Mouse (Mus musculus) kidney, embryonic 16.5 days (tissue): ENCODE measurements around the gene Flot2. TPM values are rescaled to one million over a fixed set of nuclear protein-coding genes. Genes with fewer than 3 reads are reported as not detected.

Source experiments
- ATAC-seq: fragments of 200-750 bp; cut with Nextera tagmentation; 2 replicates; pipeline ENCODE4 v1.8.0; 2017; ENCODE audit warnings: moderate TSS enrichment; ENCODE audit not compliant: low FRiP score, low TSS enrichment
- H3K27ac ChIP-seq: fragments of 300-500 bp; sonication (generic); 2 replicates; pipeline ENCODE4 v1.5.1; 2014; ENCODE audit warnings: low read length
- H3K27me3 ChIP-seq: fragments of 300-500 bp; sonication (generic); 2 replicates; pipeline ENCODE4 v1.6.1; 2014; ENCODE audit warnings: low read length, control low read depth, mixed read lengths; ENCODE audit not compliant: insufficient read depth
- H3K36me3 ChIP-seq: fragments of 300-500 bp; sonication (generic); 2 replicates; pipeline ENCODE4 v1.6.1; 2014; ENCODE audit warnings: low read length, control low read depth, mixed read lengths; ENCODE audit not compliant: insufficient read depth
- H3K4me1 ChIP-seq: fragments of 300-500 bp; sonication (generic); 2 replicates; pipeline ENCODE4 v1.6.1; 2014; ENCODE audit warnings: low read length, control low read depth, mixed read lengths; ENCODE audit not compliant: insufficient read depth
- H3K4me2 ChIP-seq: fragments of 300-500 bp; sonication (generic); replicated peaks from 2 replicates; pipeline ENCODE4 v1.6.1; 2014; ENCODE audit warnings: low read depth, low read length
- H3K4me3 ChIP-seq: fragments of 300-500 bp; sonication (generic); 2 replicates; pipeline ENCODE4 v1.5.1; 2014; ENCODE audit warnings: mild to moderate bottlenecking, low read length
- H3K9ac ChIP-seq: fragments of 300-500 bp; sonication (generic); replicated peaks from 2 replicates; pipeline ENCODE4 v1.6.1; 2014; ENCODE audit warnings: low read length
- H3K9me3 ChIP-seq: fragments of 300-500 bp; sonication (generic); 2 replicates; pipeline ENCODE4 v1.6.1; 2016; ENCODE audit warnings: low read length, control low read depth
- WGBS: fragments of 180-500 bp; shearing (Covaris S2); extraction: QIAGEN DNeasy Blood & Tissue Kit; methylation state at CpG from one replicate; pipeline ENCODE4 v1.1.7; 2014; 5-methylcytosine and 5-hydroxymethylcytosine counted together
- polyA plus RNA-seq: library from polyadenylated mRNA; unstranded; fragments of >200 nt; fragmentation: Nextera tagmentation; extraction: Ambion mirVana; gene quantifications from 2 replicates; pipeline ENCODE4 v1.2.1, GENCODE M21; 2015

The Flot2 gene
- polyA plus RNA-seq, 1 experiment from 2014 or later: 61.1 TPM

DNA sequence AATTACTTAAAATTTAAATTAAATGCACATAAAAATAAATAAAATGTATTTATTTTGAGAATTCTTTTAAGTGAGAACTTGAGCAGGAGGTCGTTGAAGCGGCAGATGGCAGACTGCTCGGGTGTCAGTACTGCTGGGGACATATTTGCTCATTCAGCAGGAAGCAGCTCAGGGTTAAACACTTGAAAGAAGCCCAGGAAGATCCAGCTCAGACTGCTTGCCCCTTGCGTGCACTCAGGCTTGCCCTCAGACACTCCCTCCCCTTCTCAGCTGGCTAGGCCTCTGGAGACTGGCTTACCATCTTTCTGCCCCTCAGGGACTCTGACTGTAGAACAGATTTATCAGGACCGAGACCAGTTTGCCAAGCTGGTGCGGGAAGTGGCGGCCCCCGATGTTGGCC is 19.2 kb downstream of the Flot2 start:
- Histone ChIP-seq H3K9me3 (no peaks in the 10 kb centered on the region), H3K27me3 (no peaks in the 10 kb centered on the region), H3K9ac (no peak overlapping the region), H3K36me3 (peaks cover 38% of the 10 kb centered on the region), H3K4me1 (no peaks in the 10 kb centered on the region), H3K27ac (no peak overlapping the region), H3K4me3 (no peak overlapping the region), H3K4me2 (no peak overlapping the region)
- WGBS: 59% methylated on average over 8 of the region's 8 CpGs
- 0 out of 2 replicates have a peak, but pooled peaks have one; percentile 32 for ATAC-seq

DNA sequence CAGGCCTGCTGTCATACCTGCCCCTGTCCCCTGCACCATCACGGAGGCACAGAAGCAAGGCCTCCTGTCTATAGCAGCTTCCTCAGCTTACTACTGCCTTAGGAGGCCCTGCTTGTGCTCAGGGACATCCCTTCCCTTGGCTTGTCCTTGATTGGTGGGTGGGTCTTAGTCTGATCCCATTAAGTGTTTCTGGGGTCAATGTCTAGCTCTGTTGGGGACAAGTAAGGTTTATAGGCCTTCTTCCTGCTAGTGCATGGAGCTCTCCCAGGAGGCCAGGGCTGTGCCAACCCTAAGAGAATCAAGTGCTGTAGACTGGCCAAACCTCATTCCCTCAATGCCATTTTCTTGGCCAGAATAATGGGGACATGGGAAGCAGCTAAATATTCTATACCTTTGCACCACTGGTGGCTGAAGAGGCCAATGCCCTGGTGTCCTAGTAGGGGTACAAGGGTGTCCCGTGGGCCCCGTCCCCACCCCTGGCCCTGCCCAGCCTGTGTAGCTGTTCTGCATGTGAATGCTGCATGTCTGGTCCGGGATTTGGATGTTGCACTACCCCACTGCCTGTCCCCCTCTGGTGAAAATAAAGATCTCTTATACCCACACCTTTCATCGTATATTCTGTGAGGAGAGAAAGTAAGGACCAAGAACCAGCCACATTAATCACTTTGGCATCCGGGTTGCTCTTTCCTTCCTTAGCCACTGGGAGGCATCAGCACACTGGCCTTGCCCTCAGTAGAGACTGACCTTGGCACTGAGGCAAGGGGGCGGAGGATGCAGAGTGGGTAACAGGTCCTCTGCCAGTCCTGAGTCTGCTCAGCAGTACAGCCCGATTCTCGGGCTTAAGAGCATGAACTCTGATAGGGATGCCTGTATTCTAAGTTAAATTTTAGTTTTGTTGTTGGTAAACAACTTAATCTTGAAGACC is 22.4 kb downstream of the Flot2 start:
- no peaks in the 10 kb centered on the region for H3K9me3 ChIP-seq
- no peak overlapping the region for H3K9ac ChIP-seq
- no peak overlapping the region for H3K4me3 ChIP-seq
- H3K27ac ChIP-seq: no peak overlapping the region
- peak; percentile 89 for ATAC-seq
- peaks cover 30% of the 10 kb centered on the region for H3K36me3 ChIP-seq
- H3K27me3 ChIP-seq: no peaks in the 10 kb centered on the region
- no peak overlapping the region for H3K4me2 ChIP-seq
- WGBS: 46% methylated on average over 9 of the region's 9 CpGs
- H3K4me1 ChIP-seq: no peaks in the 10 kb centered on the region

DNA sequence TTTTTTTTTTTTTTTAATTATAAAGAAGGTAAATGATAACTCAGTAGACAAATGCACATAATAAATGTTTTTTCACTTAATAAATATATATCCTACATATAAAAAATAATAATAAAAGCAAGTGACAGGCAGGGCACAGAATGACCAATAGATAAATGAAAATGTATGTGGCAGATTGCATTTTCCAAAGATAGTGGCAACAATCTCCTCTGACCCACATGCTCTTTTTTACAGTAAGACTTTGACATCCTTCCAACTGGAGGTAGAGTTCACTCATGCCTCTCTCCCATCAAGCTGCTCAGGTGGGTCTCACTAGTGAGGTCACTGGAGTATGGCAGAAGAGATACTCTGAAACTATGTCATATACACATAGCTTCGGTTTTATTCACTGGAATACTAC is 24.8 kb downstream of the Flot2 start:
- H3K27me3 ChIP-seq: no peaks in the 10 kb centered on the region
- no peaks in the 10 kb centered on the region for H3K4me1 ChIP-seq
- no peak for ATAC-seq
- no peak overlapping the region for H3K4me2 ChIP-seq
- H3K9ac ChIP-seq: no peak overlapping the region
- peaks cover 22% of the 10 kb centered on the region for H3K36me3 ChIP-seq
- WGBS: 83% methylated on average over 1 of the region's 1 CpGs
- no peaks in the 10 kb centered on the region for H3K9me3 ChIP-seq
- H3K27ac ChIP-seq: no peak overlapping the region
- no peak overlapping the region for H3K4me3 ChIP-seq

DNA sequence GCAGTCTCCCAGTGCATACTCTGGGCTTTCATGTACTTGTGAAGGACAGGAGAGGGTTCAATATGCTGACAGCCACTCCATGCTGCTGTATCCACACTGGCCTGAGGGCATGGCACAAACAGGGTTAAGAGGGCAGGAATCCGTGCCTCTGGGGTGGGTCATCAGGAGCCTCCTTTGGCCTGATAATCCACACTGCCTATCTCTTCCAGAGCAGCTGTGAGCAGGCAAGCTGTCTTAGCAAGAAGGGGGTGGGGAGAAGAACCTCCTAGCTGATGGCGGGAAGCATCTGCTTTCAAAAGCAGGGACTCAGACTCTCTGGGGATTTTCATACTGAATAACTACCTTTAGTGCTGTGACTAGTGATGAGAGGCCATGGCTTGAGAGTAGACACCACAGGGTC is 28.2 kb downstream of the Flot2 start:
- no peak for ATAC-seq
- WGBS: 48% methylated on average over 2 of the region's 2 CpGs
- Histone ChIP-seq H3K36me3 (no peaks in the 10 kb centered on the region), H3K9me3 (no peaks in the 10 kb centered on the region), H3K27me3 (no peaks in the 10 kb centered on the region), H3K4me1 (no peaks in the 10 kb centered on the region), H3K27ac (no peak overlapping the region), H3K4me2 (no peak overlapping the region), H3K9ac (no peak overlapping the region), H3K4me3 (no peak overlapping the region)

DNA sequence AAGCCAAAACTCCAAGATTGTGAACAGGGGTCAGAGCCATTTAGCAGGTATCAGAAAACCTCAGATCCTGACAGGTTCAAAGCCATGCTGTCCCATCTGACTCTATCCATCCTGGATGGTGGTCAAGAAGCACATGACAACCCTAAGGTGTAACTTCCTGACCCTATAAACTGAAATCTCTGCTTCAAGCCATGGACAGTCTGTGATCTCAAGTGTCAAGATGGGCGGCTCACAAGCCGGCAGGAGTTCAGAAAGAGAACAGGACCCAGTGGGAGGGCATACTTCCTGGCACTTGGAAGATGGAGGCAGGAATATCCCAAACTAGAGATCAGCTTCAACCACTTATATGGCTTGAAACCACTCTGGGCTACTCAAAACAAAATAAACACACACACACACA is 28.9 kb downstream of the Flot2 start:
- no peak overlapping the region for H3K4me3 ChIP-seq
- no peaks in the 10 kb centered on the region for H3K36me3 ChIP-seq
- no peak for ATAC-seq
- H3K27me3 ChIP-seq: no peaks in the 10 kb centered on the region
- H3K4me1 ChIP-seq: no peaks in the 10 kb centered on the region
- no peak overlapping the region for H3K27ac ChIP-seq
- no peak overlapping the region for H3K9ac ChIP-seq
- WGBS: 77% methylated on average over 2 of the region's 2 CpGs
- H3K9me3 ChIP-seq: no peaks in the 10 kb centered on the region
- H3K4me2 ChIP-seq: no peak overlapping the region

DNA sequence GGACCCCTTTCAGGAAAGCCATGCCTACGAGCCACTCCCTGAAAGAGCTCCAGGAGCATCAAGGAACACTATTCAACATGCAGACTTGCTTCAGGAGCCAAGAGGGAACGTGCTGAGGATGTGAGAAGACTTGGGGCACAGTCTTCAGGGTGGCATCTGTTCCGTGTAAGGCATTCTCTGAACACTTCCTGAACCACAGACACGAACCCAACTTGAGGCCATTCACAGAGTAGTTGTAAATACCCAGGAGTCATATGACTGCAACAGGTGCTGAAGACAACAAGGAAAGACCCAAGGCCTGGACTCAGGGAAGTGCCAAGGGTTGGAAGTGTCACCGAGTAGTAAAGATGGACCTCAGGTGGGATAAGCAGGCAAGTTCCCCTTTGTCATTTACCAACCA is 29.8 kb downstream of the Flot2 start:
- no peaks in the 10 kb centered on the region for H3K4me1 ChIP-seq
- no peak overlapping the region for H3K9ac ChIP-seq
- no peaks in the 10 kb centered on the region for H3K27me3 ChIP-seq
- 0 out of 2 replicates have a peak, but pooled peaks cover 8% of the 10 kb centered on the region for H3K36me3 ChIP-seq
- H3K9me3 ChIP-seq: no peaks in the 10 kb centered on the region
- 72% methylated on average over 5 of the region's 5 CpGs for WGBS
- no peak for ATAC-seq
- no peak overlapping the region for H3K27ac ChIP-seq
- no peak overlapping the region for H3K4me3 ChIP-seq
- no peak overlapping the region for H3K4me2 ChIP-seq

DNA sequence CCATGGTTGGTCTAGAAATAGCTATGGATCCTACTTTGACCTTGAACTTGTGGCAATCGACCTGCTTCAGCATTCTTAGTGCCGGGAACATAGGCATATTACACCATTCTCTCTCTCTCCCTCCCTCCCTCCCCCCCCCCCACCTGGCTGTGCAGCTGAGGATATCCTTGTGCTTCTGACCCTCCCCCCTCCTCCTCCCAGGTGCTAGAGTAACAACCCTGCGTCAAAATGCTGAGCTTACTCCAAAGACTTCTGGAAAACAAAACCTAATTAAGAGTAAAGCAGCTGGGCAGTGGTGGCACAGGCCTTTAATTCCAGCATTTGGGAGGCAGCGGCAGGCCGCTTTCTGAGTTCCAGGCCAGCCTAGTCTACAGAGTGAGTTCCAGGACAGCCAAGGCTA is 31.4 kb downstream of the Flot2 start:
- Histone ChIP-seq H3K36me3 (peaks cover 21% of the 10 kb centered on the region), H3K27me3 (no peaks in the 10 kb centered on the region), H3K4me3 (no peak overlapping the region), H3K9ac (no peak overlapping the region), H3K27ac (no peak overlapping the region), H3K4me1 (no peaks in the 10 kb centered on the region), H3K4me2 (no peak overlapping the region), H3K9me3 (no peaks in the 10 kb centered on the region)
- 88% methylated on average over 5 of the region's 5 CpGs for WGBS
- no peak for ATAC-seq

DNA sequence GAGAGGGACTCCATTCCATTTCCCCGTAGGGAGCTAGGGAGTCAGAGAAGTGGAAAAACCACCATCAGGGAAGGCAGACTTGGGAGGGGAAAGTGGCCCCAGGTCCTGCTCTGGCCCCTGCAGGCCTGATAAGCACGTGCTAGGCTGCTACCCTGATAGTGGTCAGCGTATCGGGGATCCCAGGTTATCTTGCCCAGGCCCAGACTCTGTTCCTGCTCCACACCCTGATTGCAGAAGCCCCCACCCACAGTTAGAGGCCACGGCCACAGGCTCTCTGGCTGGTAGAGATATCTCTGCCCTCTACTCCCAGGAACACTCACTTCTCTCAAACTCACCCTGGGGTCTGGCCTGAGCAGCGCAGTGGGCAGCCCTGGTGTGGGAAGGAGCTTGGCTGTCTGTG is 31.9 kb downstream of the Flot2 start:
- no peak; the same call in 1 of the 2 replicates for ATAC-seq
- H3K4me3 ChIP-seq: no peak overlapping the region
- H3K9ac ChIP-seq: no peak overlapping the region
- H3K9me3 ChIP-seq: no peaks in the 10 kb centered on the region
- H3K27me3 ChIP-seq: no peaks in the 10 kb centered on the region
- WGBS: 81% methylated on average over 6 of the region's 6 CpGs
- no peaks in the 10 kb centered on the region for H3K4me1 ChIP-seq
- no peak overlapping the region for H3K4me2 ChIP-seq
- H3K27ac ChIP-seq: no peak overlapping the region
- H3K36me3 ChIP-seq: peaks cover 26% of the 10 kb centered on the region

DNA sequence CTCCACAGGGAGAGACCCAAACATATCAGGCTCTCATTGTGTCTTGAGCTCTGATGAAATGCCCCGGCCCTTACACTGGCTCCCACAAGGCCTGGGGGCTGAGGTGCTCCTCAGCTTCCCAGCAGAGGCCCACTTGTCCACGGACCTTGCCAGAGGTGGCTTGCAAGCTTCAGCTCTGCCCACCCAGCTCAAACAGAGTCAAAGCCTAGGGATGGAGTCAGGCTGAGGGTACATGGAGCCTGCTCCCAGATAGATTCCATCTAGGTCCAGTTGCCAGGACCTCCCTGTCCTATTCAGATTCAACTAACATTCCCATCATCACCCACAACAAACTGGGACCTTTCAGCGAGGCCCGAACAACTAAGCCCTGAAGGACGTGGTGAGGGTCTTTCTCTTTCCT is 34.2 kb downstream of the Flot2 start:
- no peak overlapping the region for H3K9ac ChIP-seq
- WGBS: 86% methylated on average over 5 of the region's 5 CpGs

DNA sequence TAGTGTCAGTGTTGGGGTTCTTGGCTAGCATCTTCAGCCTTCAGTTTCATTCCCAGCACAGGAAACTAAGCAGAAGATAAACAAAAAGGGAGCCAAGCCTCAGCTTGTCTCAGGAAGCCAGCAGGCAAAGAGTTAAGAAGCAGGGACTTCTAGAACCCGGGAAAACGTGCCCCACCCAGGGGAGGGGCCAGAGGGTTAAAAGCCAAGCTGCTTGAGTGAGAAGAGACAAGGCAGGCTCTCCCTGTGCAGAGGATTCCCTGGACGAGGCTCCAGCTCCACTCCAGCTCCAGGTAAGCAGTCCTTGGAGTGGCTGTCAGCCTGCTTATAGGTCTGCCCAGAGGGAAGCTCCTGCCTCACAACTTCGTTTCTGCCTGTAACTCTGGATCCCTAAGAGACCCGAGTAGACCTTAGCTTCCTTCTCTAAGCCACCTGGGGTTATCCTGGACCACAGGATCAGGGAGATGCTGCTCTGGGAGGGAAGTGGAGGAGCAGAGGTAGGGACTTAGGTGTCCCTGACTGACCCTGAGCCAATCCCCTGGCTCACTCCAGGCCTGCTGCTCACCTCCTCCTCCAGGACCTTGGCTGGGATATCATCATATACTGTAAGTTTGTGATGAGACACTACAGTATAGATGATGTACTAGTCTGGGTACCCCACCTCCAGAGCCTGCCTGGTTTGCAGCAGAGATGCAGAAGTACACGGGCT is 34.8 kb downstream of the Flot2 start:
- no peak overlapping the region for H3K4me2 ChIP-seq
- H3K36me3 ChIP-seq: peaks cover 48% of the 10 kb centered on the region
- no peak overlapping the region for H3K4me3 ChIP-seq
- H3K27me3 ChIP-seq: no peaks in the 10 kb centered on the region
- no peaks in the 10 kb centered on the region for H3K4me1 ChIP-seq
- 29% methylated on average over 6 of the region's 6 CpGs for WGBS
- H3K27ac ChIP-seq: no peak overlapping the region
- no peak for ATAC-seq
- H3K9ac ChIP-seq: no peak overlapping the region
- H3K9me3 ChIP-seq: no peaks in the 10 kb centered on the region

More for the DNA sequence above, 34.2 kb downstream of the Flot2 start:
- Histone ChIP-seq H3K27ac (no peak overlapping the region), H3K27me3 (no peaks in the 10 kb centered on the region), H3K4me2 (no peak overlapping the region), H3K9me3 (no peaks in the 10 kb centered on the region), H3K4me1 (no peaks in the 10 kb centered on the region), H3K36me3 (peaks cover 44% of the 10 kb centered on the region), H3K4me3 (no peak overlapping the region)
- ATAC-seq: no peak
